Mouse (Mus musculus) intestine, embryonic 16.5 days (tissue): ENCODE measurements around the gene Sik2. TPM values are rescaled to one million over a fixed set of nuclear protein-coding genes. Genes with fewer than 3 reads are reported as not detected.
A peak's percentile ranks its signal among the peaks of the same experiment; 100 is the strongest.

Source experiments
- ATAC-seq: fragments of 200-750 bp; cut with Nextera tagmentation; 2 replicates; pipeline ENCODE4 v1.8.0; 2017; ENCODE audit warnings: moderate TSS enrichment, moderate library complexity
- H3K27ac ChIP-seq: fragments of 300-500 bp; sonication (generic); 2 replicates; pipeline ENCODE4 v1.5.1; 2014; ENCODE audit warnings: mild to moderate bottlenecking, low read length
- H3K27me3 ChIP-seq: fragments of 300-500 bp; sonication (generic); replicated peaks from 2 replicates; pipeline ENCODE4 v1.6.1; 2014; ENCODE audit warnings: low read length, control low read depth, mixed read lengths; ENCODE audit not compliant: control insufficient read depth, insufficient read depth
- H3K36me3 ChIP-seq: fragments of 300-500 bp; sonication (generic); 2 replicates; pipeline ENCODE4 v1.6.1; 2014; ENCODE audit warnings: low read length, control low read depth; ENCODE audit not compliant: control insufficient read depth, insufficient read depth
- H3K4me1 ChIP-seq: fragments of 300-500 bp; sonication (generic); 2 replicates; pipeline ENCODE4 v1.6.1; 2014; ENCODE audit warnings: low read length, control low read depth, mixed read lengths; ENCODE audit not compliant: control insufficient read depth, insufficient read depth
- H3K4me2 ChIP-seq: fragments of 300-500 bp; sonication (generic); 2 replicates; pipeline ENCODE4 v1.6.1; 2014; ENCODE audit warnings: low read depth, low read length, control low read depth
- H3K4me3 ChIP-seq: fragments of 300-500 bp; sonication (generic); 2 replicates; pipeline ENCODE4 v1.5.1; 2014; ENCODE audit warnings: mild to moderate bottlenecking, low read length
- H3K9ac ChIP-seq: fragments of 300-500 bp; sonication (generic); 2 replicates; pipeline ENCODE4 v1.6.1; 2014; ENCODE audit warnings: low read depth, low read length
- H3K9me3 ChIP-seq: fragments of 300-500 bp; sonication (generic); 2 replicates; pipeline ENCODE4 v1.6.1; 2016; ENCODE audit warnings: low read length, control low read depth; ENCODE audit not compliant: control insufficient read depth
- WGBS: fragments of 180-500 bp; shearing (Covaris S2); extraction: QIAGEN DNeasy Blood & Tissue Kit; methylation state at CpG from one replicate; pipeline ENCODE4 v1.1.7; 2014; 5-methylcytosine and 5-hydroxymethylcytosine counted together
- polyA plus RNA-seq: library from polyadenylated mRNA; unstranded; fragments of >200 nt; fragmentation: Nextera tagmentation; extraction: Ambion mirVana; gene quantifications from 2 replicates; pipeline ENCODE4 v1.2.1, GENCODE M21; 2015

Sik2 gene
- polyA plus RNA-seq, 1 experiment from 2014 or later = 12.7 TPM

GRCm38 (mm10) chr9:50884741-50885599 is 123.9 kb downstream of the Sik2 start:
- H3K9ac ChIP-seq = no peak overlapping the region
- no peak overlapping the region for H3K4me3 ChIP-seq
- no peaks in the 10 kb centered on the region for H3K27me3 ChIP-seq
- H3K27ac ChIP-seq = peak overlapping the region; percentile 64
- no peak overlapping the region for H3K4me2 ChIP-seq
- peak; percentile 39 for ATAC-seq
- WGBS = 54% methylated on average over 10 of the region's 10 CpGs
- H3K9me3 ChIP-seq = no peaks in the 10 kb centered on the region
- H3K36me3 ChIP-seq = peaks cover under 1% of the 10 kb centered on the region; the same call in 1 of the 2 replicates
- peaks cover 28% of the 10 kb centered on the region for H3K4me1 ChIP-seq

- H3K4me1 ChIP-seq = peaks cover 28% of the 10 kb centered on the region
- no peak overlapping the region for H3K4me2 ChIP-seq
- no peaks in the 10 kb centered on the region for H3K27me3 ChIP-seq
- H3K9me3 ChIP-seq = no peaks in the 10 kb centered on the region
- peak overlapping the region; percentile 64; the same call in 1 of the 2 replicates for H3K27ac ChIP-seq
- no peak for ATAC-seq
- no peak overlapping the region for H3K4me3 ChIP-seq
- 76% methylated on average over 8 of the region's 8 CpGs for WGBS
- peaks cover 7% of the 10 kb centered on the region; the same call in 1 of the 2 replicates for H3K36me3 ChIP-seq
- no peak overlapping the region for H3K9ac ChIP-seq
Observed at GRCm38 (mm10) chr9:50884093-50884492, 124.8 kb downstream of the Sik2 start.

DNA sequence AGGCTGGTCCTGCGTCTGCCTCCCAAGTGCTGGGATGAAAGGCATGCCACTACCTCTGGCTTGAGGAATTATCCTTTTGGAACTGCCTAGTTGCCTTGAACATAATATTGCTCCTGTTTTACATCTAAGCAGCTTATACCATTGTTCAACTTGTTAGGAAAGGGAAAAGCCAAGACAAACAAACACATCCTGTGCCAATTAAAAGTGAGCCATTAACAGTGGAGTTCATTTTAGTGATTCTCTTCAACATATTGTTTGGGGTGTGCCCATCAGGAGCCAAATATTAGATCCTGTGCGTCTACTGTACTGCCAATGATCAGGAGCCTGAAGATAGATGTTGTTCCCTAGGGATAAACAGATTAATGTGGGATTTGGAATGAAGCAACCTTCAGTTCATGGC is 126.7 kb downstream of the Sik2 start:
- ATAC-seq = no peak
- Histone ChIP-seq H3K4me1 (peaks cover 23% of the 10 kb centered on the region), H3K36me3 (peaks cover 7% of the 10 kb centered on the region; the same call in 1 of the 2 replicates), H3K27me3 (no peaks in the 10 kb centered on the region), H3K9ac (no peak overlapping the region), H3K4me3 (no peak overlapping the region), H3K4me2 (no peak overlapping the region), H3K27ac (no peak overlapping the region), H3K9me3 (no peaks in the 10 kb centered on the region)
- 86% methylated on average over 2 of the region's 2 CpGs for WGBS

DNA sequence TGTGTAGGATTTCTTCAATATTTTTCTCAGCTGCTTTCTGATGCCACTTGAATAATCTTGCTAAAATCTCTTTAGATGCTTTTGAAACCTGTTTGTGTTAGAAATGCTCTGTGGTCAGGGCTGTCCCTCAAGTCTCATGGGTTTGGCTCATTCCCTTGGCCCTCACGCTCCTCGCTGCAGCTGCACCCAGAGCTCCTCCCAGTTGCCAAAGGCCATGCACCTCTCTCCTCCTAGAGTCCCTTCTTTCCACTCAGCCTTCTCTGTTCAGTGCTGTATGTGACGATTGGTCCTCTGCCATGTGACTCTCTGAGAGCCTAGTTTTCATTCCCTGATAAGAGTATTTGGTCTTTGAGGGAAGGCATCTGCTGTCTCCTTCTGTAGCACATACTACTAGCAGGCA is 131.4 kb downstream of the Sik2 start:
- Histone ChIP-seq H3K4me2 (no peak overlapping the region), H3K4me3 (no peak overlapping the region), H3K36me3 (peaks cover 9% of the 10 kb centered on the region; the same call in 1 of the 2 replicates), H3K27me3 (no peaks in the 10 kb centered on the region), H3K9me3 (no peaks in the 10 kb centered on the region), H3K4me1 (0 out of 2 replicates have a peak, but pooled peaks cover 3% of the 10 kb centered on the region), H3K27ac (no peak overlapping the region), H3K9ac (no peak overlapping the region)
- WGBS = 66% methylated on average over 3 of the region's 3 CpGs
- ATAC-seq = no peak

GRCm38 (mm10) chr9:50876287-50876686 is 132.6 kb downstream of the Sik2 start:
- Histone ChIP-seq H3K9me3 (no peaks in the 10 kb centered on the region), H3K4me1 (0 out of 2 replicates have a peak, but pooled peaks cover 3% of the 10 kb centered on the region), H3K27ac (no peak overlapping the region), H3K4me2 (no peak overlapping the region), H3K27me3 (no peaks in the 10 kb centered on the region), H3K36me3 (peaks cover 9% of the 10 kb centered on the region; the same call in 1 of the 2 replicates), H3K4me3 (no peak overlapping the region), H3K9ac (no peak overlapping the region)
- WGBS = 93% methylated on average over 3 of the region's 3 CpGs
- ATAC-seq = no peak

DNA sequence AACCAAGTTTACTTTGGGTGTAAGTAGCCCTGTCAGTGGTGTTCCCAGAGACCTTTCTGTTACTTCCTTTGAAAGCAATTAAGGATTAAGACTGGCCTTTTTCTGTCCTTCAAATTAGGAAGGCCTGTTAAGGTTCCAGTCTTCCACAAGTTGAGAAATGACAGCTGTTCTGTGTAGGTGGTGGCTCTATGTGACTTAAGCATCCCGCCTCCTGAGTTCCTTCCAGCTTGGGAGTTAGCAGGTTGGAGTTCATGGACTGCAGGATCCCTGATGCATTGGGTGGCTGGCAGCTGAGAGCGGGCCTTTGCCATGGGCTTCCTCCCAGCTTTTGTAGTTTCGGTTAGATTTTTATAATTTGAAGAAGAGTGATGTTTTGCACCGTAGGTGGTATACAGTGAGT is 133.4 kb downstream of the Sik2 start:
- Histone ChIP-seq H3K27me3 (no peaks in the 10 kb centered on the region), H3K36me3 (peaks cover 9% of the 10 kb centered on the region; the same call in 1 of the 2 replicates), H3K27ac (no peak overlapping the region), H3K4me1 (0 out of 2 replicates have a peak, but pooled peaks cover 3% of the 10 kb centered on the region), H3K4me3 (no peak overlapping the region), H3K9me3 (no peaks in the 10 kb centered on the region), H3K9ac (no peak overlapping the region), H3K4me2 (no peak overlapping the region)
- no peak for ATAC-seq
- WGBS = 96% methylated on average over 4 of the region's 4 CpGs

DNA sequence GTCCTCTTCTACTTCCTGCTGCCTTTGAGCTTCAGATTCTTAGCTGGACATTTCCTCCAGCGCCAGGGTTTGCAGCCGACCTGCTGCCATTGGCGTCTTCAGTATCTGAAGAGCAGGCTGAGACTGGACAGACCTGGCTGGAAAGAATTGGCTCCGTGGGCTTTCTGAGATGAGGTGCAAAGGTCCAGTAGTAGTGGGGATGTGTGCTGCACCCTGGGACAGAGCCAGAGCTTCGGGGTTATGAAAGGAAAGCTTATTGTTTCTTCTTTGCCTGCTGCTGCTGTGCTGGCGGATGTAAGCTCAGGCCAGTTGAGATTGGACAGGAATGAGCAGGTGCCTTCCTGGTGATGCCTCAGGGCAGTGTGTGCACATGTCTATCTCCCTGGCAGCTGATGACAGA is 134.8 kb downstream of the Sik2 start:
- no peak for ATAC-seq
- no peaks in the 10 kb centered on the region for H3K9me3 ChIP-seq
- H3K27me3 ChIP-seq = no peaks in the 10 kb centered on the region
- no peak overlapping the region for H3K4me2 ChIP-seq
- H3K36me3 ChIP-seq = peaks cover 5% of the 10 kb centered on the region; the same call in 1 of the 2 replicates
- 89% methylated on average over 6 of the region's 6 CpGs for WGBS
- no peak overlapping the region for H3K9ac ChIP-seq
- no peak overlapping the region for H3K4me3 ChIP-seq
- H3K4me1 ChIP-seq = 0 out of 2 replicates have a peak, but pooled peaks cover 3% of the 10 kb centered on the region
- no peak overlapping the region for H3K27ac ChIP-seq

- no peak for ATAC-seq
- no peaks in the 10 kb centered on the region for H3K27me3 ChIP-seq
- H3K36me3 ChIP-seq = peaks cover 5% of the 10 kb centered on the region; the same call in 1 of the 2 replicates
- H3K4me2 ChIP-seq = no peak overlapping the region
- no peak overlapping the region for H3K27ac ChIP-seq
- H3K4me1 ChIP-seq = 0 out of 2 replicates have a peak, but pooled peaks cover 3% of the 10 kb centered on the region
- 91% methylated on average over 9 of the region's 9 CpGs for WGBS
- no peak overlapping the region for H3K4me3 ChIP-seq
- no peaks in the 10 kb centered on the region for H3K9me3 ChIP-seq
- no peak overlapping the region for H3K9ac ChIP-seq
Observed at GRCm38 (mm10) chr9:50873210-50873609, 135.7 kb downstream of the Sik2 start.

- 92% methylated on average over 2 of the region's 2 CpGs for WGBS
- H3K36me3 ChIP-seq = peaks cover 2% of the 10 kb centered on the region; the same call in 1 of the 2 replicates
- no peak overlapping the region for H3K4me3 ChIP-seq
- H3K27me3 ChIP-seq = no peaks in the 10 kb centered on the region
- no peak overlapping the region for H3K4me2 ChIP-seq
- H3K4me1 ChIP-seq = no peaks in the 10 kb centered on the region
- ATAC-seq = no peak
- no peak overlapping the region for H3K9ac ChIP-seq
- no peak overlapping the region for H3K27ac ChIP-seq
- no peaks in the 10 kb centered on the region for H3K9me3 ChIP-seq
Observed at GRCm38 (mm10) chr9:50868182-50868581, 140.7 kb downstream of the Sik2 start.
